Mouse (Mus musculus) limb, embryonic 15.5 days (tissue): Measurements from ENCODE around the gene Heatr9. TPM values are rescaled to one million over a fixed set of nuclear protein-coding genes. Genes with fewer than 3 reads are reported as not detected.

Source experiments
- ATAC-seq: fragments of 200-750 bp; cut with Nextera tagmentation; 2 replicates; pipeline ENCODE4 v1.8.0; 2017; ENCODE audit warnings: low read depth, moderate TSS enrichment; ENCODE audit not compliant: insufficient number of reproducible peaks, low FRiP score, low TSS enrichment
- H3K27ac ChIP-seq: fragments of 300-500 bp; sonication (generic); 2 replicates; pipeline ENCODE4 v1.5.1; 2015; ENCODE audit warnings: moderate library complexity, mild to moderate bottlenecking, inconsistent platforms
- H3K27me3 ChIP-seq: fragments of 300-500 bp; sonication (generic); 2 replicates; pipeline ENCODE4 v1.6.1; 2015; ENCODE audit warnings: inconsistent platforms
- H3K36me3 ChIP-seq: fragments of 300-500 bp; sonication (generic); 2 replicates; pipeline ENCODE4 v1.6.1; 2015; ENCODE audit warnings: inconsistent platforms
- H3K4me1 ChIP-seq: fragments of 300-500 bp; sonication (generic); 2 replicates; pipeline ENCODE4 v1.6.1; 2015; ENCODE audit warnings: inconsistent platforms
- H3K4me2 ChIP-seq: fragments of 300-500 bp; sonication (generic); 2 replicates; pipeline ENCODE4 v1.6.1; 2015; ENCODE audit warnings: mild to moderate bottlenecking, inconsistent platforms
- H3K4me3 ChIP-seq: fragments of 300-500 bp; sonication (generic); 2 replicates; pipeline ENCODE4 v1.5.1; 2015; ENCODE audit warnings: mild to moderate bottlenecking, inconsistent platforms
- H3K9ac ChIP-seq: fragments of 300-500 bp; sonication (generic); 2 replicates; pipeline ENCODE4 v1.6.1; 2015; ENCODE audit warnings: inconsistent platforms
- H3K9me3 ChIP-seq: fragments of 300-500 bp; sonication (generic); 2 replicates; pipeline ENCODE4 v1.6.1; 2016; ENCODE audit warnings: inconsistent platforms
- WGBS: fragments of 180-500 bp; shearing (Covaris S2); methylation state at CpG from one replicate; pipeline ENCODE4 v1.1.7; 2015; 5-methylcytosine and 5-hydroxymethylcytosine counted together
- polyA plus RNA-seq: library from polyadenylated mRNA; unstranded; fragments of >200 nt; fragmentation: Nextera tagmentation; extraction: Ambion mirVana; gene quantifications from 2 replicates; pipeline ENCODE4 v1.2.1, GENCODE M21; 2015

Gene Heatr9
- polyA plus RNA-seq, 1 experiment from 2014 or later, result not detected

GRCm38 (mm10) chr11:83518371-83518770, 3.6 kb downstream of the Heatr9 start:
- Histone ChIP-seq H3K4me3 (no peak overlapping the region), H3K36me3 (no peaks in the 10 kb centered on the region; the same call in 1 of the 2 replicates), H3K4me1 (no peaks in the 10 kb centered on the region), H3K4me2 (no peak overlapping the region), H3K9me3 (no peaks in the 10 kb centered on the region), H3K9ac (no peak overlapping the region), H3K27me3 (no peaks in the 10 kb centered on the region), H3K27ac (no peak overlapping the region)
- ATAC-seq, result no peak
- WGBS, result 68% methylated on average over 6 of the region's 6 CpGs

- no peaks in the 10 kb centered on the region for H3K27me3 ChIP-seq
- no peaks in the 10 kb centered on the region for H3K9me3 ChIP-seq
- no peak overlapping the region for H3K4me3 ChIP-seq
Measured at GRCm38 (mm10) chr11:83517153-83517552, 4.8 kb downstream of the Heatr9 start.

GRCm38 (mm10) chr11:83509521-83509920, 12.5 kb downstream of the Heatr9 start:
- no peak overlapping the region for H3K27ac ChIP-seq
- ATAC-seq, result no peak
- no peak overlapping the region for H3K9ac ChIP-seq
- H3K4me2 ChIP-seq, result no peak overlapping the region
- H3K9me3 ChIP-seq, result no peaks in the 10 kb centered on the region
- peaks cover 27% of the 10 kb centered on the region for H3K36me3 ChIP-seq
- no peaks in the 10 kb centered on the region for H3K4me1 ChIP-seq
- H3K27me3 ChIP-seq, result no peaks in the 10 kb centered on the region
- H3K4me3 ChIP-seq, result no peak overlapping the region

More at GRCm38 (mm10) chr11:83517153-83517552, 4.8 kb downstream of the Heatr9 start:
- H3K4me2 ChIP-seq, result no peak overlapping the region
- no peak overlapping the region for H3K9ac ChIP-seq
- H3K36me3 ChIP-seq, result no peaks in the 10 kb centered on the region; the same call in 1 of the 2 replicates
- H3K4me1 ChIP-seq, result no peaks in the 10 kb centered on the region
- no peak for ATAC-seq
- H3K27ac ChIP-seq, result no peak overlapping the region

- Histone ChIP-seq H3K4me3 (no peak overlapping the region), H3K27me3 (no peaks in the 10 kb centered on the region), H3K27ac (no peak overlapping the region), H3K4me1 (no peaks in the 10 kb centered on the region), H3K4me2 (no peak overlapping the region), H3K36me3 (peaks cover 59% of the 10 kb centered on the region), H3K9me3 (no peaks in the 10 kb centered on the region), H3K9ac (no peak overlapping the region)
- 90% methylated on average over 5 of the region's 5 CpGs for WGBS
- ATAC-seq, result no peak
Measured at GRCm38 (mm10) chr11:83504308-83504707, 17.7 kb downstream of the Heatr9 start.

GRCm38 (mm10) chr11:83495571-83495970, 26.4 kb downstream of the Heatr9 start:
- no peak overlapping the region for H3K27ac ChIP-seq
- no peaks in the 10 kb centered on the region for H3K27me3 ChIP-seq
- 91% methylated on average over 2 of the region's 2 CpGs for WGBS
- no peak overlapping the region for H3K9ac ChIP-seq
- H3K9me3 ChIP-seq, result no peaks in the 10 kb centered on the region
- no peaks in the 10 kb centered on the region for H3K4me1 ChIP-seq
- no peak for ATAC-seq
- H3K4me2 ChIP-seq, result no peak overlapping the region
- peaks cover 16% of the 10 kb centered on the region; the same call in 1 of the 2 replicates for H3K36me3 ChIP-seq
- no peak overlapping the region for H3K4me3 ChIP-seq

GRCm38 (mm10) chr11:83491488-83491887, 30.5 kb downstream of the Heatr9 start:
- Histone ChIP-seq H3K27me3 (no peaks in the 10 kb centered on the region), H3K4me3 (no peak overlapping the region), H3K9me3 (no peaks in the 10 kb centered on the region), H3K4me2 (no peak overlapping the region), H3K9ac (no peak overlapping the region), H3K36me3 (peaks cover 25% of the 10 kb centered on the region; the same call in 1 of the 2 replicates), H3K4me1 (no peaks in the 10 kb centered on the region), H3K27ac (no peak overlapping the region)
- 86% methylated on average over 4 of the region's 4 CpGs for WGBS
- ATAC-seq, result no peak

GRCm38 (mm10) chr11:83473235-83474016, 48.5 kb downstream of the Heatr9 start:
- Histone ChIP-seq H3K9me3 (no peaks in the 10 kb centered on the region), H3K4me1 (peaks cover 12% of the 10 kb centered on the region), H3K4me2 (peak overlapping the region; percentile 72), H3K27me3 (no peaks in the 10 kb centered on the region), H3K9ac (peak overlapping the region; percentile 89), H3K27ac (peak overlapping the region; percentile 97), H3K36me3 (peaks cover 7% of the 10 kb centered on the region; the same call in 1 of the 2 replicates), H3K4me3 (peak overlapping the region; percentile 92)
- peak; percentile 86 for ATAC-seq
- under 1% methylated on average over 43 of the region's 52 CpGs for WGBS

GRCm38 (mm10) chr11:83472324-83473234, 49.4 kb downstream of the Heatr9 start, which contains the start of gene Taf15:
TSS of gene Taf15 (plus strand) at chr11:83473086.
- Histone ChIP-seq H3K27me3 (no peaks in the 10 kb centered on the region), H3K4me1 (peaks cover 12% of the 10 kb centered on the region), H3K9me3 (no peaks in the 10 kb centered on the region), H3K27ac (peak within 1 kb of the TSS; percentile 97), H3K4me3 (peak within 1 kb of the TSS; percentile 92), H3K4me2 (peak within 1 kb of the TSS; percentile 72), H3K36me3 (peaks cover 1% of the 10 kb centered on the region; the same call in 1 of the 2 replicates), H3K9ac (peak within 1 kb of the TSS; percentile 89)
- WGBS, result under 1% methylated on average over 62 of the region's 66 CpGs
- ATAC-seq, result peak; percentile 98

- Histone ChIP-seq H3K4me1 (peaks cover 20% of the 10 kb centered on the region), H3K4me3 (peak overlapping the region; percentile 92; the same call in 1 of the 2 replicates), H3K36me3 (no peaks in the 10 kb centered on the region; the same call in 1 of the 2 replicates), H3K9ac (no peak overlapping the region), H3K27me3 (no peaks in the 10 kb centered on the region), H3K27ac (peak overlapping the region; percentile 97; the same call in 1 of the 2 replicates), H3K4me2 (peak overlapping the region; percentile 57; the same call in 1 of the 2 replicates), H3K9me3 (no peaks in the 10 kb centered on the region)
- no peak for ATAC-seq
- 62% methylated on average over 2 of the region's 2 CpGs for WGBS
Measured at GRCm38 (mm10) chr11:83471766-83472165, 50.2 kb downstream of the Heatr9 start.

- H3K4me3 ChIP-seq, result no peak overlapping the region
- WGBS, result 89% methylated on average over 3 of the region's 3 CpGs
Measured at GRCm38 (mm10) chr11:83468765-83469164, 53.2 kb downstream of the Heatr9 start.

GRCm38 (mm10) chr11:83467120-83467652, 54.8 kb downstream of the Heatr9 start:
- H3K9ac ChIP-seq, result no peak overlapping the region

More at GRCm38 (mm10) chr11:83468765-83469164, 53.2 kb downstream of the Heatr9 start:
- H3K27ac ChIP-seq, result no peak overlapping the region
- H3K36me3 ChIP-seq, result no peaks in the 10 kb centered on the region
- no peaks in the 10 kb centered on the region for H3K9me3 ChIP-seq
- H3K4me1 ChIP-seq, result peaks cover 22% of the 10 kb centered on the region
- H3K4me2 ChIP-seq, result no peak overlapping the region
- no peak overlapping the region for H3K9ac ChIP-seq
- no peak for ATAC-seq
- H3K27me3 ChIP-seq, result peaks cover 15% of the 10 kb centered on the region; the same call in 1 of the 2 replicates

More at GRCm38 (mm10) chr11:83467120-83467652, 54.8 kb downstream of the Heatr9 start:
- 27% methylated on average over 11 of the region's 11 CpGs for WGBS
- no peak overlapping the region for H3K4me2 ChIP-seq
- H3K27me3 ChIP-seq, result peaks cover 30% of the 10 kb centered on the region; the same call in 1 of the 2 replicates
- peak overlapping the region; percentile 43; the same call in 1 of the 2 replicates for H3K27ac ChIP-seq
- no peak overlapping the region for H3K4me3 ChIP-seq
- H3K36me3 ChIP-seq, result no peaks in the 10 kb centered on the region
- peak; percentile 64; the same call in 1 of the 2 replicates for ATAC-seq
- peaks cover 31% of the 10 kb centered on the region for H3K4me1 ChIP-seq
- no peaks in the 10 kb centered on the region for H3K9me3 ChIP-seq
